Mouse (Mus musculus) granulocyte monocyte progenitor cell, adult 5-6 weeks (primary cell): ENCODE measurements around the gene Cript. TPM values are rescaled to one million over a fixed set of nuclear protein-coding genes. Genes with fewer than 3 reads are reported as not detected.

ENCODE experiments used
- total RNA-seq, 2 experiments: library from RNA; stranded (forward) in 1 of 2; stranded (reverse) in 1 of 2; fragments of 200-712, 200-1000 nt in 1 of 2; fragments of >200 nt in 1 of 2; fragmentation: Nextera tagmentation in 1 of 2; gene quantifications; 2 replicates each; pipeline ENCODE4 v1.2.3; 2014 to 2017

The Cript gene
- total RNA-seq, 2 experiments from 2014 or later = 57.9 to 75.0 TPM

Other genes starting within 250 kb of the Cript start
- not detected in 2 replicates for gene Tmem247, start 108.2 kb upstream of the Cript start, total RNA-seq (2014; fragmentation: Nextera tagmentation)
- gene Tmem247, start 108.2 kb upstream of the Cript start, total RNA-seq (2017) = not detected in 2 replicates
- not detected in 2 replicates for gene Atp6v1e2, start 77.7 kb upstream of the Cript start, total RNA-seq (2014; fragmentation: Nextera tagmentation)
- not detected in 2 replicates for gene Atp6v1e2, start 77.7 kb upstream of the Cript start, total RNA-seq (2017)
- 2.8 and 5.4 TPM in 2 replicates for gene Rhoq, start 62.5 kb upstream of the Cript start, total RNA-seq (2014; fragmentation: Nextera tagmentation)
- gene Rhoq, start 62.5 kb upstream of the Cript start, total RNA-seq (2017) = 2.0 and 3.1 TPM in 2 replicates
- gene Pigf, start 144 bp upstream of the Cript start, total RNA-seq (2014; fragmentation: Nextera tagmentation) = 13.8 and 17.0 TPM in 2 replicates
- gene Pigf, start 144 bp upstream of the Cript start, total RNA-seq (2017) = 22.3 and 25.0 TPM in 2 replicates
- gene Socs5, start 82.1 kb downstream of the Cript start, total RNA-seq (2014; fragmentation: Nextera tagmentation) = 6.0 and 6.3 TPM in 2 replicates
- gene Socs5, start 82.1 kb downstream of the Cript start, total RNA-seq (2017) = 3.0 and 3.3 TPM in 2 replicates
- 64.9 and 73.6 TPM in 2 replicates for gene Mcfd2, start 240.4 kb downstream of the Cript start, total RNA-seq (2014; fragmentation: Nextera tagmentation)
- gene Mcfd2, start 240.4 kb downstream of the Cript start, total RNA-seq (2017) = 112 and 128 TPM in 2 replicates